ENCODE assay signal across 20 mouse cellular contexts in the genomic region with DNA sequence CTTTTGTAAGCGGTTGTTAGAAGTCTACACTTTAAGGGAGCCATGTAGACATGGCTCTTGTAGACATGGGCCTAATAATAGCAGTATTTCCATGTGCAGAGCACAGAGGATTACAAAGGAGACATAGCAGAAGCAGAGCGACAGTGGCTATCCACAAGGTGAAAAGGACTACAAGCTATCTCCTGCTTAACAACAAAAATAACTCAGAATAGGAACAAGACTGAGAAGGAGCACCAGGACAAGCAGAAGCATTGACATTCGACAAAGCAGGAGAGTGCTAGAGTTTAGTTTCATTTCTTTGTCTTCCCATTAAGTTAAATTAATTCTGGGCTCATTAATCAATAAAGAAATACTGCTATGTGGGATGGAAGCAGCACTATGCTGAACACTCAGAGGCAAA.
DNase-seq lines count a peak whose midpoint lies in the region; ATAC-seq and TF ChIP-seq lines count a peak whose summit lies in the region.
"Had no signal": no experiment of that assay in that cellular context is flagged by ENCODE, and none has a peak within 500 bp of the region (broad histone marks: within the 10 kb centered on the region; RNA-seq: fewer than 3 reads in every experiment).

No protein-coding gene starts in this region.

- no peaks in the 10 kb centered on the region for H3K27me3 ChIP-seq in forebrain, embryonic 15.5 days
- no peaks in the 10 kb centered on the region for H3K27me3 ChIP-seq in forebrain, embryonic 14.5 days (replicated peaks; ENCODE audit: control insufficient read depth, insufficient read depth, low read length)
- no peaks in the 10 kb centered on the region for H3K27me3 ChIP-seq in heart, embryonic 10.5 days (ENCODE audit: insufficient read depth, poor library complexity, severe bottlenecking)
- H3K27me3 ChIP-seq: forebrain, embryonic 13.5 days; hindbrain, embryonic 13.5 days had no signal

- no peak for TF ChIP-seq CTCF in layer of hippocampus, adult 2 months (conservative IDR thresholded peaks at IDR 0.05)

- no peak overlapping the region for H3K9ac ChIP-seq in forebrain, embryonic 15.5 days (replicated peaks)
- no peak overlapping the region for H3K9ac ChIP-seq in forebrain, embryonic 14.5 days (ENCODE audit: low read length)
- H3K9ac ChIP-seq: forebrain, embryonic 13.5 days; hindbrain, embryonic 13.5 days had no signal

- no peak overlapping the region for H3K4me3 ChIP-seq in forebrain, embryonic 15.5 days
- H3K4me3 ChIP-seq in forebrain, embryonic 14.5 days (ENCODE audit: low read depth, low read length), result no peak overlapping the region
- no peak overlapping the region for H3K4me3 ChIP-seq in heart, embryonic 10.5 days
- no peak overlapping the region for H3K4me3 ChIP-seq in layer of hippocampus, adult 2 months
- H3K4me3 ChIP-seq: embryonic facial prominence, embryonic 10.5 days; forebrain, embryonic 13.5 days; hindbrain, embryonic 13.5 days had no signal

- 0 out of 2 replicates have a peak overlapping the region, but pooled peaks have one; percentile 5 for H3K27ac ChIP-seq in forebrain, embryonic 15.5 days (replicated peaks)
- H3K27ac ChIP-seq in forebrain, embryonic 14.5 days (ENCODE audit: low read depth, low read length), result no peak overlapping the region
- H3K27ac ChIP-seq in heart, embryonic 10.5 days, result peak overlapping the region; percentile 67; the same call in 1 of the 2 replicates
- peak overlapping the region; percentile 24 for H3K27ac ChIP-seq in layer of hippocampus, adult 2 months
- H3K27ac ChIP-seq: embryonic facial prominence, embryonic 10.5 days; forebrain, embryonic 13.5 days; hindbrain, embryonic 13.5 days; hindbrain, postnatal 0 days had no signal

- H3K36me3 ChIP-seq in forebrain, embryonic 15.5 days, result peaks cover 10% of the 10 kb centered on the region; the same call in 1 of the 2 replicates
- peaks cover 12% of the 10 kb centered on the region; the same call in 1 of the 2 replicates for H3K36me3 ChIP-seq in forebrain, embryonic 14.5 days (ENCODE audit: control insufficient read depth, insufficient read depth, low read length)
- H3K36me3 ChIP-seq in heart, embryonic 10.5 days, result peaks cover 10% of the 10 kb centered on the region
- H3K36me3 ChIP-seq: G1E; hindbrain, embryonic 13.5 days had no signal

- ATAC-seq in forebrain, embryonic 15.5 days (replicated peaks), result no peak
- ATAC-seq in forebrain, embryonic 14.5 days, result no peak
- ATAC-seq: CD4-positive, CD25-positive, alpha-beta regulatory T cell, adult 4 months; forebrain, embryonic 13.5 days; hindbrain, postnatal 0 days had no signal

- no peaks in the 10 kb centered on the region for H3K9me3 ChIP-seq in forebrain, embryonic 15.5 days
- H3K9me3 ChIP-seq in forebrain, embryonic 14.5 days (replicated peaks; ENCODE audit: control insufficient read depth, low read length), result no peaks in the 10 kb centered on the region
- H3K9me3 ChIP-seq in heart, embryonic 10.5 days, result no peaks in the 10 kb centered on the region
- H3K9me3 ChIP-seq: embryonic facial prominence, embryonic 10.5 days; forebrain, embryonic 13.5 days; hindbrain, embryonic 13.5 days had no signal

- intact Hi-C loops in heart, postnatal 14 days (cut with DNase I), result no loop called here

- DNase-seq in forebrain, embryonic 14.5 days (ENCODE audit: low spot score), result no peak
- no peak for DNase-seq in heart, embryonic 10.5 days (ENCODE audit: low spot score)
- DNase-seq in heart, postnatal 14 days, result no peak
- DNase-seq in layer of hippocampus, adult 2 months (ENCODE audit: low spot score in 2 of 2), result no peak
- DNase-seq in layer of hippocampus, adult 9-11 months, result no peak
- no peak for DNase-seq in spleen, adult 12 weeks (ENCODE audit: low spot score)
- DNase-seq: adrenal gland, adult 8-10 months; adrenal gland, postnatal 36 days; B cell, adult 2 months; cerebellum, adult 2 months; cerebellum, postnatal 10 days; gastrocnemius, postnatal 14 days; kidney, adult 11 months had no signal

- H3K4me1 ChIP-seq in forebrain, embryonic 15.5 days, result peaks cover 32% of the 10 kb centered on the region
- peaks cover 11% of the 10 kb centered on the region for H3K4me1 ChIP-seq in forebrain, embryonic 14.5 days (ENCODE audit: control insufficient read depth, insufficient read depth, low read length)
- H3K4me1 ChIP-seq in heart, embryonic 10.5 days, result peaks cover 20% of the 10 kb centered on the region

- WGBS in forebrain, embryonic 15.5 days, result 90% methylated on average over 3 of the region's 3 CpGs
- WGBS in forebrain, embryonic 14.5 days, result 93% methylated on average over 3 of the region's 3 CpGs
- WGBS in heart, embryonic 10.5 days, result 63% methylated on average over 3 of the region's 3 CpGs

- H3K4me2 ChIP-seq in forebrain, embryonic 15.5 days (replicated peaks), result no peak overlapping the region
- H3K4me2 ChIP-seq in forebrain, embryonic 14.5 days (ENCODE audit: low read length), result no peak overlapping the region
- H3K4me2 ChIP-seq: forebrain, embryonic 13.5 days; hindbrain, embryonic 13.5 days had no signal
